Mouse (Mus musculus) neutrophil, adult 59 days (primary cell): ENCODE results near the gene Eomes. TPM values are rescaled to one million over a fixed set of nuclear protein-coding genes. Genes with fewer than 3 reads are reported as not detected.

ENCODE experiments used
- total RNA-seq, 2 experiments: library from RNA; stranded (reverse); gene quantifications; 1 replicate in 1 of 2; 2 replicates in 1 of 2; pipeline ENCODE4 v1.2.4; 2023

The Eomes gene
- under 1 TPM in 1 of 2 experiments, not detected in 1; 0.22 TPM for total RNA-seq

GRCm38 (mm10) chr9:118477961-118478360 is at the start of gene Eomes:
TSS of gene Eomes (plus strand) at chr9:118478212.

GRCm38 (mm10) chr9:118506020-118506403 is 28.0 kb downstream of the Eomes start, which contains the start of gene Golga4:
TSS of gene Golga4 (plus strand) at chr9:118506267.

Other genes starting within 250 kb of the Eomes start
- gene Golga4, start 28.1 kb downstream of the Eomes start, total RNA-seq: 10 to 100 TPM; 37.4 to 39.4 TPM
- gene Itga9, start 128.5 kb downstream of the Eomes start, total RNA-seq: under 1 TPM; 0.09 to 0.51 TPM